ENCODE assay signal across 8 mouse cellular contexts in genomic region chr11:30676086-30676485, GRCm38 (mm10). TPM values are rescaled to one million over a fixed set of nuclear protein-coding genes. Genes with fewer than 3 reads are reported as not detected.
DNase-seq lines count a peak whose midpoint lies in the region; TF ChIP-seq lines count a peak whose summit lies in the region.

No protein-coding gene starts in this region.

- DNase-seq in gastrocnemius, adult 2 months, result peak; percentile 41
- DNase-seq in gastrocnemius, postnatal 14 days, result no peak
- peak; percentile 17 to 22 for DNase-seq in urinary bladder, postnatal 36 days (ENCODE audit: low spot score in 2 of 2)
- no peak for DNase-seq in urinary bladder, postnatal 25 days (ENCODE audit: low spot score)
- DNase-seq in embryo, embryonic 11 days, result peak; percentile 30
- peak; percentile 14 to 48 for DNase-seq in layer of hippocampus, adult 8-10 months (ENCODE audit: low spot score in 2 of 2)
- DNase-seq in retina, postnatal 1 day, result peak; percentile 56
- no peak for DNase-seq in thymus, postnatal 36 days

- TF ChIP-seq CTCF in gastrocnemius, adult 2 months (IDR thresholded peaks at IDR 0.05), result peak; percentile 85

- no peak overlapping the region for H3K4me3 ChIP-seq in gastrocnemius, adult 2 months

- peak overlapping the region; percentile 64 for H3K27ac ChIP-seq in gastrocnemius, adult 2 months

- intact Hi-C loops in gastrocnemius, adult 2 months (cut with DNase I), result loop anchor here (2.0 to 10.0 kb wide), 2 partner anchors 123 to 939 kb away; no protein-coding TSS in a partner anchor
- intact Hi-C loops in gastrocnemius, postnatal 14 days (cut with DNase I; ENCODE audit: low total_unique reads), result loop anchor here (5.0 kb wide), 1 partner anchor 121 kb away; no protein-coding TSS in a partner anchor

RNA-seq across cellular contexts. Expression of gene Acyp2, which starts 26.7 kb away (rescaled TPM):
- 100 to 1,000 TPM; 119 to 146 TPM for total RNA-seq in gastrocnemius, adult 2 months (2021)
- 10 to 100 TPM; 53.3 to 56.9 TPM for total RNA-seq in gastrocnemius, postnatal 14 days (2021)
- 10 to 100 TPM; 16.8 to 26.9 (median 23.3) TPM for total RNA-seq in layer of hippocampus, adult 8-10 months (2022)

Comparison
In these comparisons a context has a peak if more than half of its experiments do, and no peak if none do; other contexts are left out.
1. DNase-seq: peak in gastrocnemius, adult 2 months (single experiment), urinary bladder, postnatal 36 days (2 of 2), embryo, embryonic 11 days (single experiment), layer of hippocampus, adult 8-10 months (2 of 2) and retina, postnatal 1 day (single experiment); none in gastrocnemius, postnatal 14 days (single experiment), urinary bladder, postnatal 25 days (single experiment) and thymus, postnatal 36 days (0 of 2).